Mouse (Mus musculus): ENCODE measurements at regions not wholly inside any gene's neighbourhood (a gene's known extent, or its start where the extent isn't known, plus 50 kb on each side); places are given as distances from the start of the nearest gene placed in this dataset.

GRCm38 (mm10) chr11:19145991-19146390 lies 127.2 kb upstream of the Meis1 start:
- DNase-seq = no peak

- no peak for DNase-seq
Measured at GRCm38 (mm10) chr11:19151026-19151425, 132.2 kb upstream of the Meis1 start.

GRCm38 (mm10) chr11:19153714-19154113 lies 134.9 kb upstream of the Meis1 start:
- DNase-seq = no peak

- no peak for DNase-seq
Measured at GRCm38 (mm10) chr11:19154813-19155616, 136.2 kb upstream of the Meis1 start.

GRCm38 (mm10) chr11:19155617-19155983 lies 136.8 kb upstream of the Meis1 start:
- DNase-seq = no peak

GRCm38 (mm10) chr11:19160227-19160626 lies 141.4 kb upstream of the Meis1 start:
- no peak for DNase-seq

GRCm38 (mm10) chr11:19160669-19161068 lies 141.9 kb upstream of the Meis1 start:
- DNase-seq = no peak

- no peak for DNase-seq
Measured at GRCm38 (mm10) chr11:19170938-19171337, 152.2 kb upstream of the Meis1 start.

GRCm38 (mm10) chr11:19174305-19175017 lies 155.7 kb upstream of the Meis1 start:
- no peak for DNase-seq

- no peak for DNase-seq
Measured at GRCm38 (mm10) chr11:19179290-19179689, 160.5 kb upstream of the Meis1 start.

- DNase-seq = no peak
Measured at GRCm38 (mm10) chr11:19189778-19190177, 171.0 kb upstream of the Meis1 start.

- no peak for DNase-seq
Measured at GRCm38 (mm10) chr11:19194464-19194863, 175.7 kb upstream of the Meis1 start.

- no peak for DNase-seq
Measured at GRCm38 (mm10) chr11:19197790-19198189, 179.0 kb upstream of the Meis1 start.

- no peak for DNase-seq
Measured at GRCm38 (mm10) chr11:19202602-19203517, 184.1 kb upstream of the Meis1 start.

- DNase-seq = no peak
Measured at GRCm38 (mm10) chr11:19203518-19203900, 184.7 kb upstream of the Meis1 start.

- peak; percentile 79 for DNase-seq
Measured at GRCm38 (mm10) chr11:19203968-19204367, 185.2 kb upstream of the Meis1 start.

- DNase-seq = peak; percentile 44
Measured at GRCm38 (mm10) chr11:19204521-19204920, 185.7 kb upstream of the Meis1 start.

- no peak for DNase-seq
Measured at GRCm38 (mm10) chr11:19205174-19205573, 186.4 kb upstream of the Meis1 start.

- no peak for DNase-seq
Measured at GRCm38 (mm10) chr11:19219476-19219875, 200.7 kb upstream of the Meis1 start.

- DNase-seq = no peak
Measured at GRCm38 (mm10) chr11:19221442-19221841, 202.7 kb upstream of the Meis1 start.

- no peak for DNase-seq
Measured at GRCm38 (mm10) chr11:19226756-19227155, 208.0 kb upstream of the Meis1 start.

GRCm38 (mm10) chr11:19227716-19228115 lies 208.9 kb upstream of the Meis1 start:
- no peak for DNase-seq

- no peak for DNase-seq
Measured at GRCm38 (mm10) chr11:19246390-19247114, 227.8 kb upstream of the Meis1 start.
